Mouse (Mus musculus): ENCODE data around the gene Lypd4.
A peak's percentile ranks its signal among the peaks of the same experiment; 100 is the strongest.

The Lypd4 gene

GRCm38 (mm10) chr7:24889431-24890220 lies 19.9 kb upstream of the Lypd4 start:
- no peak for DNase-seq (ENCODE audit: low spot score in 2 of 2)

DNA sequence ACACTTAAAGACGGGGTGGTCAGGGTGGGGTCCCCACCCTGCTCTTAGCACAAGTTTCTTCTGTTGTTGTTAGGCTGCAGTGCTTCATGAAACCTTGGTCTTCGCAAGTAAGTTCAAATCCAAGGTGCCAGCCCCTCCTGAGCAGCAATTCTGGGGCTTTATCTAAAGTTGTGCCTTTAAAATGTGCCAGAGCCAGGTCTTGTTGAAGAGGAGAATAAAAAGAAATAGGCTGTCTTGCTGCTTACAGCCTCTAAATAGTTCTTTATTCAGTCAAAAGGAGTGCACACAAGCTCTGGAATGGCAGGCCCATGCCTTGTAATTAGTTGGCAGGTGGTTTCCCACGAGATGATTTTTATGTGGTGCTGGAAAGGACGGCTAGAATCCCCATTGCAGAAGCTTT lies 17.4 kb upstream of the Lypd4 start:
- DNase-seq (ENCODE audit: low spot score in 2 of 2) = peak in 1 of 2 experiments; percentile 21

DNA sequence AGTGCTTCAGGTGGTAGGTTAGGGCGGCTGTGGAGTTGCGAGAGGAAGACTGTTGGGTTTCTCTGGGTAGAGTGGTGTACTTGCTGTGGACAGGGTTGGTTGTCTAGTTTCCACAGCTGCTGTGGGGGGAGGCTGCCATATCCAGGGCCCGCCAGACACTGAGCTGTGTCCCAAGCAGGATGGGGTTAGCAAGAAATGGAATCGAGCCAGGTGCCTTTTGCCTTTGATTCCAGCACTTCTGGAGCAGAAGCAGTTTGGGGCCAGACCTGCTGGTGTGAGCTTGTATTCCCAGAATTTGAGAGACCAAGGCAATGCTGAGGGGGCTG lies 16.5 kb upstream of the Lypd4 start:
- peak in 1 of 2 experiments; percentile 55 for DNase-seq (ENCODE audit: low spot score in 2 of 2)

DNA sequence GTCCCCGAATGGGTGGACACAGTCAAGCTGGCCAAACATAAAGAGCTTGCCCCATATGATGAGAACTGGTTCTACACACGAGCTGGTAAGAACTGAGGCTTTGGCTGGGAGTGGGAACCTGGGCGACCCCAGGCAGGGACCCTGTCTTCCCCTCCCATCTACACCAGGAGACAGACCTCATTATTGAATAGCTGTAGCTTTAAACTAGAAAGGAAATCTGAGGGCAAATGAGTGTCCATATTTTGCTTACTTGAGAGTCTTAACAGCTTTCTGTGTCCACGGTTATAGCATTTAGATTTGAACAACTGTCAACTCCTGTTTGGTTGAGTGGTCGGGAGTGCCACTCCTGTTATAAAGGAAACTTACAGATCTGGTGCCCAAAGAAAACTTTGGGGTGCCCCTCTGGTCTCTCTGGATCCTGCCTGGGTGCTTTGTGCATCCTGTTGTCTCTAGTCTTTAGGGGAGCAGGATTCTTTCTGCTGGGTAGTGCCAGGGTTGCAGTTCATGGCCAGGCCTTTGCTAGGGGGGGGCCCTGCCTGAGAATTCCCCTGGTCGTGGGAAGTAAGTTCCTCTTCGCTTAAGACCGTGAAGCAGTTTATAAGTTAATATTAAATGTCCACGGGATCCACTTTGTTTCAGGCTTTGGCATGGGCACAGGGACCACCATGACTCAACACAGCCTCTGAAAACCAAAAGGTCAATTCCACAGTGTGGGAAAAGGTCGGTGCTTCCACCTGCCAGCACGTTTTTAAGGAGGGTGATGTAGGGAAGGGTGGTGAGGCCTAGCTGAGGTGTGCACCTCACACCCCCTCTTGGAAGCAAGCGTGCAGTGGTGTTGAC lies 15.9 kb upstream of the Lypd4 start:
- no peak for DNase-seq (ENCODE audit: low spot score in 2 of 2)

DNA sequence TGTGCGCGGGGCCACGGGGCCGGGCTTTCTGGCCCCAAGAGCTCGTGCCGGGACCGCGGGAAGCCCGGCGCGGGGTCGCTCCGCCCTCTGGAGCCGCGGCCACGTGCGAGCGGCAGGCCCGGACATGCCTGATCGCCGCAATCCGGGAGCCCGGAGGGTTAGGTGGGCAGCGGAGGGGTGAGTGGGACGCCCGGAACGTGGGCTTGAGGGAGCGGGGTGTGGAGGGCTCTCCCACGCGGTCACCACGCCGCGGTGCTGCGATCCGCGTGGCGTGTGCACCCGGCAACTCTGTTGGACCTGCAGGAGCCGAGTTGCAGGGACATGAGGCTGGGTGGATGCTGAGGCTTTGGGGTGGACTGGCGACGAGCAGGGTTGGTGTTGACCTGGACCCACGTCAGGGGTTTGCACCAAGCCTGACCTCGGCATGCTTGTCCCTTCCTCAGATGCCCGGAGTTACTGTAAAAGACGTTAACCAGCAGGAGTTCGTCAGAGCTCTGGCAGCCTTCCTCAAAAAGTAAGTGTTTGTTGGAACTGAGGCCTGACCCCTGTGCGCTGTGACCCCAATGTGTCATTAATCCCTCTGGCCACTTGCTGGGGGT lies 15.1 kb upstream of the Lypd4 start:
- peak in 1 of 2 experiments; percentile 72 for DNase-seq (ENCODE audit: low spot score in 2 of 2)

GRCm38 (mm10) chr7:24883896-24884692 lies 14.4 kb upstream of the Lypd4 start, which contains the start of gene Rps19:
Gene Rps19, plus strand, starts transcription at chr7:24884371.
- DNase-seq (ENCODE audit: low spot score in 2 of 2) = peak; percentile 99

DNA sequence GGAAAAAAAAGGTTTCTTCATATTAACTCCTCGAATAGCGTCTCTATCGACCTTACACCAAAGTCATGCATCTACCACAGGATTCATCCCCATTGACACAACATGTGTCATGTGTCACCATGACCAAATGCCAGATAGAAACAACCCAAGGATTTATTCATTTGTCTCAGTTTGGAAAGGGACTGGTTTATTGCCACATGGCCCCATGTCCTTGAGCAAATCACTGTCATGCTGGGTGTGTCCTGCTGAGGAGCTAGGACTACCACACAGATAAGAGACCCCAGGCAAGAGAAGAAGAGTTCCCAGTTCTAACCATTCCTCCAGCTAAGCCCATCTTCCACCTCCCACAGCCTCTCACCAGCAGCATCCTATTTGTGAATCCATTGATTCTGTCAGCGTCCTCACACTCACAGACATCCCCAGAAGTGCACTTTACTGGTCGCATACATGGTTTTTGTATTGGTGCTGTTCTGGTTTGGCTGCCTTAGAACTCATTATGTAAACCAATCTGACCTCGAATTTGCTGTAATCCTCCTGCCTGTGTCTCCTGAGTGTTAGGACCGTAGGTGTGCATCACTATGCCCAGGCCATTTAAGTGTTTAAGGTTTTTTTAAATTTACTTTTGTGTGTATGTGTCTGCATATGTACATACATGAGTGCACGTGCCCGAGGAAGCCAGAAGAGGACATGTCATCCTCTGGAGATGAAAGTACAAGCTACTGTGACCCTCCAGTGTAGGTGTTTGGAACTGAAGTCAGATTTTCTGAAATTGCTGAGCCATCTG lies 12.9 kb upstream of the Lypd4 start:
- no peak for DNase-seq (ENCODE audit: low spot score in 2 of 2)

- DNase-seq (ENCODE audit: low spot score in 2 of 2) = no peak
These were observed 9.9 kb upstream of the Lypd4 start for GRCm38 (mm10) chr7:24879620-24880019.

- DNase-seq (ENCODE audit: low spot score in 2 of 2) = no peak
These were observed 7.8 kb upstream of the Lypd4 start for GRCm38 (mm10) chr7:24877588-24877987.

DNA sequence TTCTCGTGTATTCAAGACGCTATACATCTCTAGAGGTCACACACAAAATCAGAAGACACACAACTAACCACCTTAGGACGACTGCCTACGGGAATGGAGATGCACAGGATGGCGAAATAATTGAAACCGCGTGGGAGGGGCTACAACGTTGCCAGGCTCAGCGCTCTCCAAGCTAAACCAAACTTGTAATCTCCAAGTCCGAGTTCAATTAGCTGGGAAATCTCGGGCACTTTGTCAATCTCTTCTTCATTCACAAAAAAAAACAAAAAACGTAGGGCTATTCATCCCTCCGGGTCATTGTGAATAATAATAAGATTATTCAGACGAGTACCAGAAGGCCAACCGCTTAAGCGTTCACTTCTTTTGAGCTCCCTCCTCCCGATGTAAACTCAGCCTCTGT lies 661 bp downstream of the Lypd4 start:
- DNase-seq (ENCODE audit: low spot score in 2 of 2) = no peak

DNA sequence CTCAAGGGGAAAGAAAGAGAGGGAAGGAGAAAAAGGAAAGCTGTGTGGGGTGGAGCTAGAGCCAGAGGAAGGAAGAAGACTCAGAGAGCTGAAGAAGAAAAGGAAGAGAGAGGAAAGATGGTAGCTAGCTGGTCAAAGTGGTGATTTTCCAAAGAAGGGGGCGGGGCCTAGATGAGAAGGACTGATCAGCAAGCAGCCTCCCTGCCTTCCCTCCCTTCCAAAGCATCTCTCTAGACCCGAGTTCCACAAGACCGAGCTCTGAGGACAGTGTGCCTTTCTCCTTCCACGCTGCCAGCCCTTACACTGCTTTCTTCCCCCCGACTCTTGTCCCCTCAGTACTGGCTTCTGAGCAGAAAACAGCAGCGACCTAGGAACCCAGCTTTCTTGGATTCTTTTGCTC lies 5.6 kb downstream of the Lypd4 start:
- DNase-seq (ENCODE audit: low spot score in 2 of 2) = no peak

DNA sequence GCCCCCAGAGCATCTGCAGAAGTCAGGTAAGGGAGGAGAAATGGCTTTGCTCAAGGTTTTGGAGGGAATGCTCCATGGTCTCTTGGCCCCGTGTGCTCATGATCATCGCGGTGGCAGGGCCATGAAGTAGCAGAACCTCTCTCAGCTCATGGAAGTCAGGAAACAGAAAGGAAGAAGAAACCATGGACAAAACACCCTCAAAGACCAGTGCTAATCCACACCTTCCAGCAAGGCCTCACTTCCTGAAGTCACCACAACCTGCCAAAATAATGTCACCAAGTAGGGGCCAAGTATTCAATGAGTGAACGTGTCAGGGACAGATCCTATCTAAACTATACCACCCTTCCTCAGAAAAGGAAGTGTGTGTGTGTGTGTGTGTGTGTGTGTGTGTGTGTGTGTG lies 6.9 kb downstream of the Lypd4 start:
- no peak for DNase-seq (ENCODE audit: low spot score in 2 of 2)

GRCm38 (mm10) chr7:24861913-24862312 lies 7.8 kb downstream of the Lypd4 start, which contains the start of gene Gm9844:
Gene Gm9844, plus strand, starts transcription at chr7:24862213.
- no peak for DNase-seq (ENCODE audit: low spot score in 2 of 2)

- DNase-seq (ENCODE audit: low spot score in 2 of 2) = no peak
These were observed 10.5 kb downstream of the Lypd4 start for GRCm38 (mm10) chr7:24859234-24859633.

DNA sequence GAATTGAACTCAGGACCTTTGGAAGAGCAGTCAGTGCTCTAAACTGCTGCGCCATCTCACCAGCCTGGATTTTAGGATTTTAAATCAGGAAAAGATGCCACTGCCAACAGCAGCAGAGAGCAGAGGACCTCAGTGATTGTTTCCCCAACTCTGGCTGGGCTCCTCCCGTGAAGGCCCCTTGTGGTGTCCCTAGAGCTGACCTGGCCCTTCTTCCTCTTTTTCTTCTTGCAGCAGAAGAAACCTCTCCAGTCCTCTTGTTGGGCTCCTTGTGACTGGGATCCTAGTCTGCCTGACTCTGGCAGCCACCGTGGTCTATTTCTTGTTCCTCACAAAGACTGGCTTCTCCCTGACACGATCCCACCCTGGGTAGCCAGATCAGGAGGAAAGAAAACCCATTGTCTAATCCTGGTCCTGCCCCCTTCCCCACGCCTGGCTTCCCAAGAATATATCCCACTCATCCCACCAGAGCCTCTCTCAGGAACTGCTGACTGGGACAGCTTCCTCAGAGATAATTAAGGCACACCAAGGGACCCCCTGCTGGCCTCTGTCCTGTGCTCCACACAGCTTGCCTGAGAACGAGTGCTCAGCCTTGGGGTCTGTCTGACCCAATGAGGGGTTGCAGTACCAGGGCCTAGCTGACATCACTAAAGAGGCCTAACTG lies 13.2 kb downstream of the Lypd4 start:
- DNase-seq (ENCODE audit: low spot score in 2 of 2) = no peak

- DNase-seq (ENCODE audit: low spot score in 2 of 2) = no peak
These were observed 16.0 kb downstream of the Lypd4 start for GRCm38 (mm10) chr7:24853695-24854094.

GRCm38 (mm10) chr7:24853233-24853563 lies 16.5 kb downstream of the Lypd4 start:
- no peak for DNase-seq (ENCODE audit: low spot score in 2 of 2)

DNA sequence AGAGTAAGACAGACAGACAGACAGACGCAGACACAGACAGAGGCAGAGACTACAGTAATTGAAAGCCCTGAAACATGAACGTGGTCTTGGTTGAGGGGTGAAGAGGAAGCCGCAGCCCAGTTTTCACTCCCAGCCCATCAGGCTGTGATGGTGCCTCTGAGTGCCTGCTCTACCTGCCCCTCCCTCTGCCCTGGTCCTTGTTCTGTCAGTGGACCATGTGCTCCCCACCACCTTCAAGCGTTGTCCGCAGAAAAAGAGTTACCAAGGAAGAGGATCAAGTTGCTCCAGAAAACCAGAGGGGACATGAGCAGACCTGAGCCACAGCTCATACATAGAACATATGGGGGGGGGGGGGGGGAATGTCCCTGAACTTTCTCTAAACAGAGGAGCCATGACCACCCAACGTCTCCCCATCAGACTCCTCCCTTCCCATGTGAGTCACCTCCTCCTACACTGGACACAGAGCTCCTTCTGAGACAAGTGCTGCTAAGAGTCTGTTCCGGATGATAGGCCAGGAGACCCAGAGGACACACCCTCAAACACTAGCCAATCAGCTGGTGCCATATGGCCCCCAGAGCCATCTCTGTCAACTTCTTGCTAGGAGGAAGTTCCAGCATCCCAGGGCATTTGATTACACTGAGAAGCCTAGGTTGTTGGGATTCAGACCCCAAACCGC lies 17.0 kb downstream of the Lypd4 start:
- no peak for DNase-seq (ENCODE audit: low spot score in 2 of 2)

DNA sequence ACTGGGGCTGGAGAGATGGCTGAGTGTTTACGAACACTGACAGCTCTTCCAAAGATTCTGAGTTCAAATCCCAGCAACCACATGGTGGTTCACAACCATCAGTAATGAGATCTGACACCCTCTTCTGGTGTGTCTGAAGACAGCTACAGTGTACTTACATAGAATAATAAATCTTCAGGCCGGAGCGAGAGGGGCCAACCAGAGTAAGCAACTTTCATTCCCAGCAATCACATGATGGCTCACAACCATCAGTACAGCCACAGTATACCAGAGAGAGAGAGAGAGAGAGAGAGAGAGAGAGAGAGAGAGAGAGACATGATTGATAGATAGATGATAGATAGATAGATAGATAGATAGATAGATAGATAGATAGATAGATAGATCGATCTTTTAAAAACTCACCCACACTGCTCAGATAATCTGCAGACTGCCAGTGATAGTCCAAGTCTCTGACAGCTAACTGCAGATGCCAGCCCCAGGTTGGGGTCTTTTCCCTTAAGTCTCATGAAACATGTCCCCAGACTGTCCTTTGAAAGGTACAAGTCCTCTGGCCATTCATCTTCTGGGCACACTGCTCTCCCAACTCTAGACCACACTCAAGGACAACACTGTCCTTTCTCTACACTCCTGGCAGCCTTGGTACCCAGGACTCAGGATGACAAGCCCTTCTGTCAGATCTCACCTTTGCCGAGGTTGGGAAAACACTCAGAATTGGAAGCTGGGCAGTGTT lies 18.0 kb downstream of the Lypd4 start:
- no peak for DNase-seq (ENCODE audit: low spot score in 2 of 2)
